Mouse (Mus musculus) adrenal gland, postnatal 0 days (tissue): ENCODE measurements around the gene Npff. TPM values are rescaled to one million over a fixed set of nuclear protein-coding genes. Genes with fewer than 3 reads are reported as not detected.

ENCODE experiments used
- polyA plus RNA-seq: library from polyadenylated mRNA; unstranded; fragments of >200 nt; fragmentation: Nextera tagmentation; extraction: Ambion mirVana; gene quantifications from 2 replicates; pipeline ENCODE4 v1.2.1, GENCODE M21; 2015

Npff gene
- polyA plus RNA-seq: 1.3 TPM in 2 replicates

DNA sequence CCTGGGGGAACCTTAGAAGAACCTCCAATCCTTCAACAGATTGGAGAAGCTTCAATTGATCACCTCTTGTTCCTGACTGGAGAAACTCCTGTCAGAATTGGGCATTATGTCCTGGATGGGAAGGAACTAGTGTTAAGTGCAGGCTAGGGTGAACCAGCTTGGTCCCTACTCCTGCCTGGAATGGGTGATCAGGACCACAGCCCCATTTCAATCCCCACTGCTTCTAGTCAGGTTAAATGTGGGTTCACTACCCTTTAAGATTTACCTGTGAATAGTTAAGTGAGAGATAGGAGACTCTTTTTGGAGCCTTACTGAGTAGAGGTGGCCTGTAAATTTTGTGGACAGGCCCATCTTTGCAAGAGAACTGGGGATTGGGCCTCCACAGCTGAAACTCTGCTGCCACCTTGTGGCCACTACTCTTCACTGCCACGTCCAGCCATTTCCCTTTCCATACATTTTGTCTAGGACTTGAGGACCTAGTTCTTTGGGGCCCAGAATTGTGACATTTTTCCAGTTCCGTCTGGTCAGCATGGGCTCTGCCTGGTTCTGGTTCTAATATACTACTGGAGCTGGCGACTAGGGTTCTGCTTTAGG lies at the start of gene Npff:
Gene Npff, minus strand, starts transcription at position 51 of the 594 bp plus-strand sequence.

DNA sequence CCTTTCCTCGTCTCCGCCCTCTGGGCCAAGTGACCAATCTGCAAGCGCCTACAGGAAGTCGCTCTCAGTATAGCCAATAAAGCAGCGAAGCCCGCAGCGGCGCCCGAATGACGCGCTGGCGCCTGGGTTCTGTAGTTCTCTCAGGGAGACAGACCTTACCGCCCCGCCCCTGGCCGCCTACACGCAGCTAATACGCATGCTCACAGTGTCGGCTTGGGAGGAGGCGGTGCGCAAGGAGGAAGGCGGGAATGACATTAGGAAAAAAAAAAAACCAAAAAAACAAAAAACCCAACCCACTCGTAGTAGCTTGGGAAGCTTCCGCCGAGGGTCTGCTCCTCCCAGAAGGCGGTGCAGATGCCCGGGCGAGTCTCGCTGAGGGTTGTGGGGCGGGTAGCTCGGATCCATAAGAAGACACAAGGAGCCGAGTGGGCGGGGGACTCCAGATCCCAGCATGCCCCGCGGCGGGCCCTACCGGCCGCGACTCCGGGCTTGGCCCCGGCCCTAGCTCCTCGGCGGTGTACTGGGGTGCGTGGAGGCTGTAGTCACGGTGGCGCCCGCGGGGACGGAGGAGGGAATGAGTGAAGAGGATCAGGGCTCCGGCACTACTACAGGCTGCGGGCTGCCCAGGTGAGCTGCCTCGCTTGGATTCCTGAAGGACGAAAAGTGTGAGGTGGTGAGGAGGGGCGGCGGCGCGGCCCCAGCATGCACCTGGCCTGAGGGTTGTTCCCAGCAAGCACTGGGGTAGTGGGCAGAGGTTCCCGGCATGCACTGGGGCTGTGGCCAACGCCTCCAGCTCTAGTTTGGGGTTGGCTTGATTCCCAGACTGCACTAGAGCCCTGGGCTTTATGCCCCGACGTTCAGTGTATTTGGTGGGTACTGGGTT lies 6.5 kb downstream of the Npff start, which contains the start of gene Tarbp2:
Gene Tarbp2, plus strand, starts transcription at position 217 of the 883 bp plus-strand sequence.

DNA sequence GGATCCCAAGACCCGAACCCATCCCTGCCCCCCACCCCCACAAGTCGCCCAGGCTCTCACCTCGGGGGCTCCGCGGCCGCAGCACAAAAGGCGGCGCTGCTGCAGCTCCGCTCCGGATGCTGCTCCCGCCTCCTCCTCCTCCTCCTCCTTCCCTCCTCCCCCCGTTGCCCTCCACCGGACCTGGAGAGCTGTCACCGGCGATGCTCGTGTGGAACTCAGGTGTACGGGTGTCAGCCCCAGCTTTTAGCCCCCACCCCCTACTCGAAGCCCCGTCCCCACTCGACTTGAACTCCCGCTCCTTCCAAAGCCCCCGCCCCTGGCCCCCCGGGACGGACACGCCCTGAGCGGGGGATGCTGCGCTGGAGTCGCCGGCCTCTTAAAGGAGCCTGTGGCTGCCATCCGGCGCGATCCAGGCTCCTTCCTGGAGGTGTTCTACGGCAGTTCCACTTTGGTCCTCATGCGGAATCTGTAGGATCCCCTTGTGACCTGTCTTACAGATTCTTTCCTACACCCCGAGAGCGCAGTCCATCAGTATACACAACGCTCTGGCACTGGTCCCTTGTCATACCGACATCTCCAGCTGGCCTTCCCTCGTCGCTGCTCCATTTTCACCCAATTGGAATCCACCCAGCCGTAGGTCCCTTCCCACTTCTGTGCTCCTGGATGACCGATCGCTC lies 7.9 kb downstream of the Npff start, which contains the start of gene Map3k12:
Gene Map3k12, minus strand, starts transcription at position 337 of the 677 bp plus-strand sequence.

DNA sequence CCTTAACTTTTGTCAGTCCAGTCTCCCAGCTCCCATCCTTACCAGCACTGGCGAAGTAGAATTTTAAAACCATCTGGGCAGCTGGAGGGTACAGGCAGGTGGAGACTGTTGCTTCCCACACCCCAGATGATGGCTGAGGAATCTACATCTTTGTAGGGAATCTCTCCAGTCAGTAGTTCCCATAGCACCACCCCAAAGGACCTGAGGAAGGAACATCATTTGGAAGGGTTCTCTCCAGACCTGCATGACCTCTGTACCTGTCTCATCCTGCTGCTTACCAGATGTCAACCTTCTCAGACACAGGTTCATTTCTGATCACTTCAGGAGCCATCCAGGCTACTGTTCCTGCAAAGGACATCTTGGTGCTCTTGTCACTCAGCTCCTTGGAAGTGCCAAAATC lies 21.3 kb downstream of the Npff start, which contains the start of gene Gm10337:
Gene Gm10337, plus strand, starts transcription at position 276 of the 400 bp plus-strand sequence.

Other genes starting within 250 kb of the Npff start
- gene Mfsd5, start 245.5 kb downstream of the Npff start, polyA plus RNA-seq: 42.8 and 60.8 TPM in 2 replicates
- 4.3 and 4.6 TPM in 2 replicates for gene Espl1, start 228.7 kb downstream of the Npff start, polyA plus RNA-seq
- 557 and 831 TPM in 2 replicates for gene Pfdn5, start 198.8 kb downstream of the Npff start, polyA plus RNA-seq
- gene Myg1, start 193.2 kb downstream of the Npff start, polyA plus RNA-seq: 70.0 and 81.2 TPM in 2 replicates
- gene Aaas, start 174.2 kb downstream of the Npff start, polyA plus RNA-seq: 20.1 and 31.7 TPM in 2 replicates
- 0.10 and 0.27 TPM in 2 replicates for gene Sp7, start 157.8 kb downstream of the Npff start, polyA plus RNA-seq
- 3.7 and 3.8 TPM in 2 replicates for gene Sp1, start 118.8 kb downstream of the Npff start, polyA plus RNA-seq
- gene Amhr2, start 79.6 kb downstream of the Npff start, polyA plus RNA-seq: 1.2 and 2.9 TPM in 2 replicates
- 115 and 172 TPM in 2 replicates for gene Prr13, start 65.9 kb downstream of the Npff start, polyA plus RNA-seq
- 120 and 135 TPM in 2 replicates for gene Pcbp2, start 54.4 kb downstream of the Npff start, polyA plus RNA-seq
- gene Gm10337, start 21.2 kb downstream of the Npff start, polyA plus RNA-seq: 5.6 and 8.0 TPM in 2 replicates
- 9.7 and 11.3 TPM in 2 replicates for gene Map3k12, start 7.9 kb downstream of the Npff start, polyA plus RNA-seq
- gene Tarbp2, start 6.8 kb downstream of the Npff start, polyA plus RNA-seq: 33.9 and 41.3 TPM in 2 replicates
- gene Gm28047, start 100.1 kb upstream of the Npff start, polyA plus RNA-seq: 0.62 TPM in 1 of 2 replicates, not detected in the other
- gene Atf7, start 100.5 kb upstream of the Npff start, polyA plus RNA-seq: 19.3 and 20.7 TPM in 2 replicates
- 57.0 and 81.6 TPM in 2 replicates for gene Atp5g2, start 147.4 kb upstream of the Npff start, polyA plus RNA-seq
- gene Calcoco1, start 197.2 kb upstream of the Npff start, polyA plus RNA-seq: 62.0 and 93.0 TPM in 2 replicates